Mouse (Mus musculus) MEL (cell line): ENCODE data around the gene Sebox. TPM values are rescaled to one million over a fixed set of nuclear protein-coding genes. Genes with fewer than 3 reads are reported as not detected.

Experiments used
- DNase-seq: peaks from one replicate; pipeline ENCODE4 v3.0.0; 2011; ENCODE audit warnings: low read depth, low spot score
- H3K27ac ChIP-seq: 2 replicates; pipeline ENCODE4 v1.5.1; 2012; ENCODE audit warnings: low read depth, mild to moderate bottlenecking, control low read depth, low read length, moderate library complexity; ENCODE audit not compliant: control insufficient read depth
- H3K27me3 ChIP-seq, 2 experiments: fragments of 150-350 bp in 1 of 2; sonication (generic) in 1 of 2; 2 replicates each; pipeline ENCODE4 v1.6.1; 2012; ENCODE audit warnings: low read length in 2 of 2, mild to moderate bottlenecking in 2 of 2, improper control_type of control experiment in 1 of 2, moderate library complexity in 1 of 2; ENCODE audit not compliant: insufficient read depth in 2 of 2, control insufficient read depth in 1 of 2
- H3K36me3 ChIP-seq, 2 experiments: 2 replicates each; pipeline ENCODE4 v1.6.1; 2012 to 2014; ENCODE audit warnings: low read length in 2 of 2, improper control_type of control experiment in 1 of 2, inconsistent platforms in 1 of 2, mild to moderate bottlenecking in 1 of 2; ENCODE audit not compliant: insufficient read depth in 2 of 2, control insufficient read depth in 1 of 2
- H3K4me1 ChIP-seq, 2 experiments: fragments of 150-350 bp in 1 of 2; sonication (generic) in 1 of 2; 2 replicates each; pipeline ENCODE4 v1.6.1; 2012; ENCODE audit warnings: low read length in 2 of 2, improper control_type of control experiment in 1 of 2, mild to moderate bottlenecking in 1 of 2; ENCODE audit not compliant: insufficient read depth in 2 of 2, control insufficient read depth in 1 of 2
- H3K4me3 ChIP-seq, 2 experiments: fragments of 150-350 bp in 1 of 2; sonication (generic) in 1 of 2; 2 replicates each; pipeline ENCODE4 v1.5.1; 2012; ENCODE audit warnings: low read depth in 2 of 2, low read length in 2 of 2, mild to moderate bottlenecking in 2 of 2, moderate library complexity in 2 of 2, control low read depth in 1 of 2, improper control_type of control experiment in 1 of 2; ENCODE audit not compliant: control insufficient read depth in 1 of 2, insufficient read depth in 1 of 2
- H3K79me2 ChIP-seq: 2 replicates; pipeline ENCODE4 v1.6.1; 2012; ENCODE audit warnings: mild to moderate bottlenecking, low read length, moderate library complexity; ENCODE audit not compliant: control insufficient read depth, poor library complexity, insufficient read depth
- H3K9ac ChIP-seq: 2 replicates; pipeline ENCODE4 v1.6.1; 2012; ENCODE audit warnings: low read depth, mild to moderate bottlenecking, control low read depth, low read length, moderate library complexity; ENCODE audit not compliant: control insufficient read depth, poor library complexity, severe bottlenecking
- H3K9me3 ChIP-seq: fragments of 150-350 bp; sonication (generic); replicated peaks from 2 replicates; pipeline ENCODE4 v1.6.1; 2012; ENCODE audit warnings: mild to moderate bottlenecking, low read length, improper control_type of control experiment, moderate library complexity; ENCODE audit not compliant: insufficient read depth
- CHD2 ChIP-seq: IDR thresholded peaks from 2 replicates; pipeline ENCODE4 v1.6.1; 2011; ENCODE audit warnings: low read length, improper control_type of control experiment
- ELF1 ChIP-seq: IDR thresholded peaks from 2 replicates; pipeline ENCODE4 v1.6.1; 2014; ENCODE audit warnings: low read depth, mild to moderate bottlenecking, inconsistent platforms, low read length, improper control_type of control experiment, moderate library complexity
- ETS1 ChIP-seq: IDR thresholded peaks from 2 replicates; pipeline ENCODE4 v1.6.1; 2012; ENCODE audit warnings: low read depth, mild to moderate bottlenecking, inconsistent platforms, low read length, improper control_type of control experiment, moderate library complexity
- GABPA ChIP-seq: IDR thresholded peaks from 2 replicates; pipeline ENCODE4 v1.6.1; 2012; ENCODE audit warnings: low read depth, mild to moderate bottlenecking, inconsistent platforms, low read length, improper control_type of control experiment, moderate library complexity
- HCFC1 ChIP-seq: IDR thresholded peaks from 2 replicates; pipeline ENCODE4 v1.6.1; 2012; ENCODE audit warnings: low read depth, mild to moderate bottlenecking, inconsistent platforms, low read length, improper control_type of control experiment, moderate library complexity
- MAX ChIP-seq: IDR thresholded peaks from 2 replicates; pipeline ENCODE4 v1.6.1; 2011; ENCODE audit warnings: low read length, improper control_type of control experiment
- MEF2A ChIP-seq: IDR thresholded peaks from 2 replicates; pipeline ENCODE4 v1.6.1; 2014; ENCODE audit warnings: low read depth, mild to moderate bottlenecking, inconsistent platforms, low read length, improper control_type of control experiment; ENCODE audit not compliant: poor library complexity, insufficient replicate concordance, severe bottlenecking; ENCODE audit errors: extremely low read depth
- MYB ChIP-seq: IDR thresholded peaks from 2 replicates; pipeline ENCODE4 v1.6.1; 2011; ENCODE audit warnings: mild to moderate bottlenecking, low read depth, low read length, improper control_type of control experiment
- NELFE ChIP-seq: IDR thresholded peaks from 2 replicates; pipeline ENCODE4 v1.6.1; 2011; ENCODE audit warnings: low read depth, low read length, improper control_type of control experiment
- NRF1 ChIP-seq: IDR thresholded peaks from 2 replicates; pipeline ENCODE4 v1.6.1; 2014; ENCODE audit warnings: low read depth, mild to moderate bottlenecking, inconsistent platforms, low read length, improper control_type of control experiment, moderate library complexity; ENCODE audit not compliant: poor library complexity, insufficient read depth, severe bottlenecking
- POLR2A ChIP-seq, 2 experiments: IDR thresholded peaks; 2 replicates each; pipeline ENCODE4 v1.6.1; 2011 to 2012; ENCODE audit warnings: low read length in 2 of 2, mild to moderate bottlenecking in 2 of 2, control low read depth in 1 of 2, improper control_type of control experiment in 1 of 2, low read depth in 1 of 2, moderate library complexity in 1 of 2; ENCODE audit not compliant: control insufficient read depth in 1 of 2, insufficient read depth in 1 of 2, poor library complexity in 1 of 2
- POLR2AphosphoS2 ChIP-seq: IDR thresholded peaks from 2 replicates; pipeline ENCODE4 v1.6.1; 2011; ENCODE audit warnings: low read length, improper control_type of control experiment
- RCOR1 ChIP-seq: IDR thresholded peaks from 2 replicates; pipeline ENCODE4 v1.6.1; 2012; ENCODE audit warnings: low read depth, mild to moderate bottlenecking, inconsistent platforms, low read length, improper control_type of control experiment
- SIN3A ChIP-seq: IDR thresholded peaks from 2 replicates; pipeline ENCODE4 v1.6.1; 2012; ENCODE audit warnings: low read length, improper control_type of control experiment, inconsistent platforms
- SMC3 ChIP-seq: IDR thresholded peaks from 2 replicates; pipeline ENCODE4 v1.6.1; 2011; ENCODE audit warnings: low read depth, low read length, improper control_type of control experiment
- TBP ChIP-seq: IDR thresholded peaks from 2 replicates; pipeline ENCODE4 v1.8.0; 2011; ENCODE audit warnings: low read depth, low read length, improper control_type of control experiment
- USF1 ChIP-seq: IDR thresholded peaks from 2 replicates; pipeline ENCODE4 v1.6.1; 2014; ENCODE audit warnings: low read depth, mild to moderate bottlenecking, inconsistent platforms, low read length, improper control_type of control experiment, moderate library complexity
- ZKSCAN1 ChIP-seq: IDR thresholded peaks from 2 replicates; pipeline ENCODE4 v1.6.1; 2012; ENCODE audit warnings: low read depth, mild to moderate bottlenecking, inconsistent platforms, low read length, improper control_type of control experiment, moderate library complexity
- ZMIZ1 ChIP-seq: IDR thresholded peaks from 2 replicates; pipeline ENCODE4 v1.6.1; 2012; ENCODE audit warnings: low read depth, mild to moderate bottlenecking, inconsistent platforms, low read length, improper control_type of control experiment, moderate library complexity
- polyA plus RNA-seq, 2 experiments: library from polyadenylated mRNA; stranded (reverse) in 1 of 2; unstranded in 1 of 2; fragments of >175 nt in 1 of 2; fragments of >200 nt in 1 of 2; gene quantifications; 2 replicates each; pipeline versions ENCODE4 v1.2.1 to v1.2.4; 2012; ENCODE audit warnings: low replicate concordance in 2 of 2, low read depth in 1 of 2; ENCODE audit not compliant: insufficient read length in 2 of 2, insufficient read depth in 1 of 2, missing spikeins in 1 of 2
- total RNA-seq: library from RNA; depleted of rRNA; stranded (reverse); fragments of 300-350 nt; gene quantifications from 2 replicates; pipeline ENCODE4 v1.2.3, GENCODE M21; 2012

Sebox gene
- total and polyA plus RNA-seq, 3 experiments: 0.06 to 0.15 TPM; not detected in 1

DNA sequence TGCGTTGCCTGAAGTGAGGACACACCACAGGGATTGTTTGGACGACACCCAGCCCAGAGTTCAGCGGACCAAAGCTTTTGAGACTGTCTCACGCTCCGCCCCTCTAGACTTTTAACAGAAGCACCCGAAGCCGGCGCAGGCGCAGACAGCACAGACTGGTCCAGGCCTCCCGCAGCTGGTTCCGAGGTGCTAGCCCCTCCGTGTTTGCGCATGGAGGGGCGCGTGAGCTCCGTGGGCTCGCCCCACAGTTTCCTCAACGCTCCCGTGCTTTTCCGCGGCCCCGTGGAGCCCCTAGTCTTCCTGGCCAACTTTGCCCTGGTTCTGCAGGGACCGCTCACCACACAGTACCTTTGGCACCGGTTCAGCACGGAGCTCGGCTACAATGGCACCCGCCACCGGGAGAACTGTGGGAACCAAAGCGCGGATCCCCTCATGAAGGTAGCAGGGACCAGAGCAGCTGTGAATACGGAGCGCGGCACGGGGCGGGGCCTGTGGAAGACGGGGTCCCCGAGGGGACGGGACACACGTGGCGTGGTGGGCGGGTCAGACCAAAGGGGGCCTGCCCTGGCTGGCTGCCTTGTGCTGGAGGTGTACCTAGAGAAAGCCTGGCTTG, 37.6 kb upstream of the Sebox start, which contains the start of gene Slc46a1 (continued):
- TF ChIP-seq RCOR1 (no peak), MEF2A (no peak), HCFC1 (peak; percentile 62), ZKSCAN1 (no peak), ETS1 (peak; percentile 57; the same call in 1 of the 2 replicates), MAX (peak; percentile 92), POLR2A (IDR thresholded peaks at IDR 0.05; ENCODE audit: control insufficient read depth in 1 of 2, insufficient read depth in 1 of 2, low read depth in 1 of 2, low read length in 2 of 2, poor library complexity in 1 of 2) (peak; percentile 58 to 70; a peak in 2 of 4 replicates), TBP (peak; percentile 70), POLR2AphosphoS2 (peak; percentile 64; the same call in 1 of the 2 replicates), GABPA (no peak), ELF1 (peak; percentile 35; the same call in 1 of the 2 replicates), NELFE (peak; percentile 79), MYB (no peak), NRF1 (peak; percentile 92), SMC3 (no peak), USF1 (peak; percentile 86)

GRCm38 (mm10) chr11:78466242-78466912, 36.9 kb upstream of the Sebox start:
- Histone ChIP-seq H3K9ac (peak overlapping the region; percentile 85), H3K27ac (no peak overlapping the region; the same call in 1 of the 2 replicates), H3K4me3 (peak overlapping the region; percentile 85 to 95)

More at GRCm38 (mm10) chr11:78466242-78466912, 36.9 kb upstream of the Sebox start:
- no peak for TF ChIP-seq NRF1
- TF ChIP-seq HCFC1: no peak
- no peak for TF ChIP-seq ZMIZ1
- TF ChIP-seq SIN3A: 0 out of 2 replicates have a peak, but pooled peaks have one; percentile 1
- TF ChIP-seq CHD2: no peak
- no peak for DNase-seq
- Histone ChIP-seq H3K27me3 (no peaks in the 10 kb centered on the region), H3K9me3 (no peaks in the 10 kb centered on the region), H3K4me1 (peaks cover 20 to 44% of the 10 kb centered on the region in 2 experiments), H3K36me3 (peaks cover 0 to 31% of the 10 kb centered on the region in 2 experiments; a peak in 2 of 4 replicates), H3K79me2 (no peaks in the 10 kb centered on the region; the same call in 1 of the 2 replicates)
